Mouse (Mus musculus): ENCODE measurements around the gene Klf15.

Gene Klf15

GRCm38 (mm10) chr6:90462181-90462706, at the start of gene Klf15:
TSS of gene Klf15 (plus strand) at chr6:90462576.
- peak; percentile 79 to 88 for DNase-seq

GRCm38 (mm10) chr6:90422565-90422964, 39.8 kb upstream of the Klf15 start:
- peak; percentile 86 to 91 for DNase-seq

- no peak for DNase-seq
Observed at GRCm38 (mm10) chr6:90425361-90425760, 37.0 kb upstream of the Klf15 start.

GRCm38 (mm10) chr6:90426003-90426402, 36.4 kb upstream of the Klf15 start:
- DNase-seq, result no peak

- peak; percentile 87 to 90 for DNase-seq
Observed at GRCm38 (mm10) chr6:90428380-90428974, 33.9 kb upstream of the Klf15 start, which contains the start of gene Cfap100. TSS of gene Cfap100 (minus strand) at chr6:90428797.

GRCm38 (mm10) chr6:90429911-90430310, 32.5 kb upstream of the Klf15 start:
- DNase-seq, result no peak

GRCm38 (mm10) chr6:90431487-90431886, 30.9 kb upstream of the Klf15 start:
- DNase-seq, result no peak

GRCm38 (mm10) chr6:90434687-90435086, 27.7 kb upstream of the Klf15 start:
- DNase-seq, result no peak

GRCm38 (mm10) chr6:90435195-90435618, 27.2 kb upstream of the Klf15 start:
- peak; percentile 91 to 92 for DNase-seq

GRCm38 (mm10) chr6:90436192-90436907, 26.0 kb upstream of the Klf15 start:
- no peak for DNase-seq

GRCm38 (mm10) chr6:90437041-90437440, 25.3 kb upstream of the Klf15 start:
- DNase-seq, result no peak

- DNase-seq, result no peak
Observed at GRCm38 (mm10) chr6:90446883-90447282, 15.5 kb upstream of the Klf15 start.

GRCm38 (mm10) chr6:90450179-90450578, 12.2 kb upstream of the Klf15 start:
- peak; percentile 94 for DNase-seq

- DNase-seq, result peak; percentile 44 to 68
Observed at GRCm38 (mm10) chr6:90450697-90451096, 11.7 kb upstream of the Klf15 start.

- no peak for DNase-seq
Observed at GRCm38 (mm10) chr6:90451512-90451911, 10.9 kb upstream of the Klf15 start.

- DNase-seq, result no peak
Observed at GRCm38 (mm10) chr6:90452603-90453002, 9.8 kb upstream of the Klf15 start.

GRCm38 (mm10) chr6:90453751-90454150, 8.6 kb upstream of the Klf15 start:
- no peak for DNase-seq

- DNase-seq, result peak in 1 of 2 experiments; percentile 24
Observed at GRCm38 (mm10) chr6:90457421-90457820, 5.0 kb upstream of the Klf15 start.

GRCm38 (mm10) chr6:90461181-90461580, 1.2 kb upstream of the Klf15 start:
- no peak for DNase-seq

GRCm38 (mm10) chr6:90461771-90462170, 605 bp upstream of the Klf15 start:
- DNase-seq, result peak in 1 of 2 experiments; percentile 28

GRCm38 (mm10) chr6:90462841-90463227, 458 bp downstream of the Klf15 start:
- DNase-seq, result peak; percentile 31 to 43

GRCm38 (mm10) chr6:90463228-90463862, 969 bp downstream of the Klf15 start:
- DNase-seq, result peak; percentile 85 to 90

- peak in 1 of 2 experiments; percentile 18 for DNase-seq
Observed at GRCm38 (mm10) chr6:90463890-90464421, 1.6 kb downstream of the Klf15 start.

Data from kidney, postnatal 4 days (tissue).